Mouse (Mus musculus): ENCODE results near the gene Zfp827. TPM values are rescaled to one million over a fixed set of nuclear protein-coding genes. Genes with fewer than 3 reads are reported as not detected.

Zfp827 gene
- total and polyA plus RNA-seq, 2 experiments from 2014 or later = 6.1 to 23.3 TPM

- Histone ChIP-seq H3K27me3 (ENCODE audit: insufficient read depth, low read length) (no peaks in the 10 kb centered on the region), H3K36me3 (ENCODE audit: insufficient read depth) (no peaks in the 10 kb centered on the region), H3K9ac (no peak overlapping the region), H3K4me2 (ENCODE audit: low read depth) (no peak overlapping the region), H3K4me3 (ENCODE audit: low read depth, low read length) (no peak overlapping the region), H3K4me1 (ENCODE audit: insufficient read depth) (no peaks in the 10 kb centered on the region), H3K27ac (ENCODE audit: low read depth, low read length) (no peak overlapping the region), H3K9me3 (ENCODE audit: low read length) (0 out of 2 replicates have a peak, but pooled peaks cover 4% of the 10 kb centered on the region)
- ATAC-seq = no peak
- TF ChIP-seq CTCF (IDR thresholded peaks at IDR 0.05; ENCODE audit: low read depth) = no peak
- DNase-seq = no peak
- WGBS = 92% methylated on average over 7 of the region's 7 CpGs
Observed at GRCm38 (mm10) chr8:79225586-79225985, 197.3 kb downstream of the Zfp827 start.

- no peak overlapping the region for H3K4me2 ChIP-seq (ENCODE audit: low read depth)
- 93% methylated on average over 3 of the region's 3 CpGs for WGBS
- no peak for ATAC-seq
- H3K9ac ChIP-seq = no peak overlapping the region
- 0 out of 2 replicates have a peak, but pooled peaks cover 4% of the 10 kb centered on the region for H3K9me3 ChIP-seq (ENCODE audit: low read length)
- no peak overlapping the region for H3K27ac ChIP-seq (ENCODE audit: low read depth, low read length)
- H3K27me3 ChIP-seq (ENCODE audit: insufficient read depth, low read length) = no peaks in the 10 kb centered on the region
- TF ChIP-seq CTCF (IDR thresholded peaks at IDR 0.05; ENCODE audit: low read depth) = no peak
- H3K4me3 ChIP-seq (ENCODE audit: low read depth, low read length) = no peak overlapping the region
- H3K4me1 ChIP-seq (ENCODE audit: insufficient read depth) = no peaks in the 10 kb centered on the region
- no peaks in the 10 kb centered on the region for H3K36me3 ChIP-seq (ENCODE audit: insufficient read depth)
- DNase-seq = no peak
Observed at GRCm38 (mm10) chr8:79226046-79226445, 197.8 kb downstream of the Zfp827 start.

GRCm38 (mm10) chr8:79227194-79227593 is 199.0 kb downstream of the Zfp827 start:
- TF ChIP-seq CTCF (IDR thresholded peaks at IDR 0.05; ENCODE audit: low read depth) = no peak
- Histone ChIP-seq H3K27ac (ENCODE audit: low read depth, low read length) (no peak overlapping the region), H3K4me1 (ENCODE audit: insufficient read depth) (no peaks in the 10 kb centered on the region), H3K27me3 (ENCODE audit: insufficient read depth, low read length) (no peaks in the 10 kb centered on the region), H3K9me3 (ENCODE audit: low read length) (0 out of 2 replicates have a peak, but pooled peaks cover 4% of the 10 kb centered on the region), H3K4me2 (ENCODE audit: low read depth) (no peak overlapping the region), H3K4me3 (ENCODE audit: low read depth, low read length) (no peak overlapping the region), H3K36me3 (ENCODE audit: insufficient read depth) (no peaks in the 10 kb centered on the region), H3K9ac (no peak overlapping the region)
- WGBS = 82% methylated on average over 4 of the region's 4 CpGs
- ATAC-seq = no peak
- DNase-seq = no peak

GRCm38 (mm10) chr8:79227916-79228315 is 199.7 kb downstream of the Zfp827 start:
- Histone ChIP-seq H3K9ac (no peak overlapping the region), H3K27ac (ENCODE audit: low read depth, low read length) (no peak overlapping the region), H3K27me3 (ENCODE audit: insufficient read depth, low read length) (no peaks in the 10 kb centered on the region), H3K4me2 (ENCODE audit: low read depth) (no peak overlapping the region), H3K36me3 (ENCODE audit: insufficient read depth) (no peaks in the 10 kb centered on the region), H3K9me3 (ENCODE audit: low read length) (0 out of 2 replicates have a peak, but pooled peaks cover 4% of the 10 kb centered on the region), H3K4me1 (ENCODE audit: insufficient read depth) (no peaks in the 10 kb centered on the region), H3K4me3 (ENCODE audit: low read depth, low read length) (no peak overlapping the region)
- DNase-seq (no peak), ATAC-seq (no peak)
- TF ChIP-seq CTCF (IDR thresholded peaks at IDR 0.05; ENCODE audit: low read depth) = no peak
- 93% methylated on average over 3 of the region's 3 CpGs for WGBS

GRCm38 (mm10) chr8:79229266-79229888 is 201.1 kb downstream of the Zfp827 start:
- H3K4me1 ChIP-seq (ENCODE audit: insufficient read depth) = no peaks in the 10 kb centered on the region
- ATAC-seq (no peak), DNase-seq (no peak)
- no peak overlapping the region for H3K4me3 ChIP-seq (ENCODE audit: low read depth, low read length)
- H3K27ac ChIP-seq (ENCODE audit: low read depth, low read length) = no peak overlapping the region
- no peak for TF ChIP-seq CTCF (IDR thresholded peaks at IDR 0.05; ENCODE audit: low read depth)
- H3K4me2 ChIP-seq (ENCODE audit: low read depth) = no peak overlapping the region
- H3K27me3 ChIP-seq (ENCODE audit: insufficient read depth, low read length) = no peaks in the 10 kb centered on the region
- no peaks in the 10 kb centered on the region for H3K36me3 ChIP-seq (ENCODE audit: insufficient read depth)
- no peak overlapping the region for H3K9ac ChIP-seq
- 89% methylated on average over 8 of the region's 8 CpGs for WGBS
- H3K9me3 ChIP-seq (ENCODE audit: low read length) = 0 out of 2 replicates have a peak, but pooled peaks cover 2% of the 10 kb centered on the region

GRCm38 (mm10) chr8:79239320-79239719 is 211.1 kb downstream of the Zfp827 start:
- 88% methylated on average over 3 of the region's 3 CpGs for WGBS

GRCm38 (mm10) chr8:79239996-79240395 is 211.8 kb downstream of the Zfp827 start:
- H3K9me3 ChIP-seq (ENCODE audit: low read length) = no peaks in the 10 kb centered on the region
- no peaks in the 10 kb centered on the region for H3K4me1 ChIP-seq (ENCODE audit: insufficient read depth)
- no peak overlapping the region for H3K4me3 ChIP-seq (ENCODE audit: low read depth, low read length)
- ATAC-seq = no peak
- H3K27me3 ChIP-seq (ENCODE audit: insufficient read depth, low read length) = no peaks in the 10 kb centered on the region
- H3K36me3 ChIP-seq (ENCODE audit: insufficient read depth) = no peaks in the 10 kb centered on the region
- H3K27ac ChIP-seq (ENCODE audit: low read depth, low read length) = no peak overlapping the region
- H3K4me2 ChIP-seq (ENCODE audit: low read depth) = no peak overlapping the region
- WGBS = 63% methylated on average over 7 of the region's 7 CpGs
- no peak for DNase-seq
- H3K9ac ChIP-seq = no peak overlapping the region
- TF ChIP-seq CTCF (IDR thresholded peaks at IDR 0.05; ENCODE audit: low read depth) = no peak

More at GRCm38 (mm10) chr8:79239320-79239719, 211.1 kb downstream of the Zfp827 start:
- no peak for DNase-seq
- ATAC-seq = no peak
- no peaks in the 10 kb centered on the region for H3K27me3 ChIP-seq (ENCODE audit: insufficient read depth, low read length)
- H3K27ac ChIP-seq (ENCODE audit: low read depth, low read length) = no peak overlapping the region
- no peaks in the 10 kb centered on the region for H3K4me1 ChIP-seq (ENCODE audit: insufficient read depth)
- TF ChIP-seq CTCF (IDR thresholded peaks at IDR 0.05; ENCODE audit: low read depth) = no peak
- H3K4me3 ChIP-seq (ENCODE audit: low read depth, low read length) = no peak overlapping the region
- H3K9me3 ChIP-seq (ENCODE audit: low read length) = no peaks in the 10 kb centered on the region
- H3K4me2 ChIP-seq (ENCODE audit: low read depth) = no peak overlapping the region
- no peak overlapping the region for H3K9ac ChIP-seq
- H3K36me3 ChIP-seq (ENCODE audit: insufficient read depth) = no peaks in the 10 kb centered on the region

Other genes with a start within 250 kb of the Zfp827 start
- gene Lsm6, start 207.3 kb upstream of the Zfp827 start, total RNA-seq (2014; rRNA removed) = 26.4 and 27.6 TPM in 2 replicates
- gene Lsm6, start 207.3 kb upstream of the Zfp827 start, polyA plus RNA-seq (2015; fragmentation: Nextera tagmentation; extraction: Ambion mirVana) = 134 and 155 TPM in 2 replicates
- not detected in 2 replicates for gene 1700011L22Rik, start 220.1 kb downstream of the Zfp827 start, total RNA-seq (2014; rRNA removed)
- not detected in 2 replicates for gene 1700011L22Rik, start 220.1 kb downstream of the Zfp827 start, polyA plus RNA-seq (2015; fragmentation: Nextera tagmentation; extraction: Ambion mirVana)

All from forebrain, postnatal 0 days (tissue).